Mouse (Mus musculus): ENCODE measurements around the gene Scd4. TPM values are rescaled to one million over a fixed set of nuclear protein-coding genes. Genes with fewer than 3 reads are reported as not detected.
"Not testable (repeated sequence)": the region's sequence is repeated elsewhere in the genome, so short reads cannot be mapped to it uniquely, and the experiment has no call there.

Scd4 gene
- total RNA-seq, 2 experiments from 2014 or later = 44.0 to 67.2 TPM

DNA sequence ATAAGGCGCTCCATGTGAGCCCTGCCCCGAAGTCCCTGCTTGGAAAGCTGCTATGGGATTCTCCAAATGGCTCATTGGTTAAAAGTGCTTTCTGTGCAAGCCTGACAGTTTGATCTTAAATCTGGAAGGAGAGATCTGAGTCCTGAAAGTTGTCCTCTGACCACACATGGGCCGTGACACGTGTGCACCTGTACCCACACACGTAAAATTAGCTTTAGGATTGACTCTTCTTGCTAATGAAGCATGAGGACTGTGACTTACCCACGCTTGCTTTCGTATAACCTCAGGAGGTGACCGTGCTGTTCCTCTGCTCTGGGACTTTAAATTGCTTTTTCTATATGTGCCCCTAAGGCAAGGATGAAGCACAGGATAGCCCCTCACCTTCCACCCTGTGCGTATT, 33.8 kb upstream of the Scd4 start:
- no peak for DNase-seq
- intact Hi-C loops (cut with DNase I) = no loop called here

DNA sequence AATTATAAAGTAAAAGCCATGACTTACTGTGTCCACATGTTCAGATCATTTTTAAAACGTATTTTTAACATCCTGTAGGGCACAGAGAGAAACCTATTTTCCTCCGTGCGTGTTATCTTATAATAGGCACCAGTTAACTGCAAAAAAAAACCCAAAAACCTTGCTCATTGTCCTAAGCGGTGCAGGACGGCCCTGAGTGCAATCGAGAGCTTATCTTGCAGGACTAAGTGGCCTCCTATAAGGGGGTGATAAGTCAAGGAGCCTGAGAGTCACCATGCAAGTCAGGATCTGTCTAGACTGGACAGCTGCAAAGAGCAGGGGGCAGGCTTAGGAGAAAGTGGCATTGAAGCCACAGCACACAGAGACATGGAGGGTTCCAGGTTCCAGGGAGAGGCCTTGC, 33.0 kb upstream of the Scd4 start:
- DNase-seq = no peak
- intact Hi-C loops (cut with DNase I) = no loop called here

DNA sequence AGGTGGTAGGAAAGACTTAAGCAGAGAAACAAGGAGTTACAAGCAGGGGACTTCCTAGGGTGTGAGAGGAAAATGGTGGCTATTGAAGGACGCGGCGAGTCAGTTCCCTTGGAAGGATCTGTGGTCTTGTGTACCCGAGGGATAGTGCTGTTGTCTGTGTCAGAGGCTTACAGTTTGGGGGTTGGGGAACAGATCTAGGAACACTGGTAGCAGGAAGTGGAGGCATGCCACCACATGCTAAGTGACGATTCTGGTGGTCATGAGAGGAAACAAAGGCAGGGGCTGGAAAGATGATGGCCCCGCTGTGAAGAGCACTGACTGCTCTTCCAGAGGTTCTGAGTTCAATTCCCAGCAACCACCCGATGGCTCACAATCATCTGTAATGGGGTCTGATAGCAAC, 32.4 kb upstream of the Scd4 start:
- intact Hi-C loops (cut with DNase I) = no loop called here

DNA sequence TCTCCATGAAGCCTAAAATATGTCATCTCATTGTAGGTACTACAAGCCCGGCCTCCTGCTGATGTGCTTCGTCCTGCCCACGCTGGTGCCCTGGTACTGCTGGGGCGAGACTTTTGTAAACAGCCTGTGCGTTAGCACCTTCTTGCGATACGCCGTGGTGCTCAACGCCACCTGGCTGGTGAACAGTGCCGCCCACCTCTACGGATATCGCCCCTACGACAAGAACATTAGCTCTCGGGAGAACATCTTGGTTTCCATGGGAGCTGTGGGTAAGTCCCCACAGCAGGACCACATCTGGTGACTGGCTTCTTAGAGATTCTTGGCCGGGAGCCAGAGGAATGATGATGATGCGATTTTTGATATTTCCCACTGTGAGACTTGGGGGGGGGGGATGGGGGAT, 31.7 kb upstream of the Scd4 start:
- intact Hi-C loops (cut with DNase I) = no loop called here
- DNase-seq = no peak

More for the DNA sequence above, 32.4 kb upstream of the Scd4 start:
- DNase-seq = no peak

DNA sequence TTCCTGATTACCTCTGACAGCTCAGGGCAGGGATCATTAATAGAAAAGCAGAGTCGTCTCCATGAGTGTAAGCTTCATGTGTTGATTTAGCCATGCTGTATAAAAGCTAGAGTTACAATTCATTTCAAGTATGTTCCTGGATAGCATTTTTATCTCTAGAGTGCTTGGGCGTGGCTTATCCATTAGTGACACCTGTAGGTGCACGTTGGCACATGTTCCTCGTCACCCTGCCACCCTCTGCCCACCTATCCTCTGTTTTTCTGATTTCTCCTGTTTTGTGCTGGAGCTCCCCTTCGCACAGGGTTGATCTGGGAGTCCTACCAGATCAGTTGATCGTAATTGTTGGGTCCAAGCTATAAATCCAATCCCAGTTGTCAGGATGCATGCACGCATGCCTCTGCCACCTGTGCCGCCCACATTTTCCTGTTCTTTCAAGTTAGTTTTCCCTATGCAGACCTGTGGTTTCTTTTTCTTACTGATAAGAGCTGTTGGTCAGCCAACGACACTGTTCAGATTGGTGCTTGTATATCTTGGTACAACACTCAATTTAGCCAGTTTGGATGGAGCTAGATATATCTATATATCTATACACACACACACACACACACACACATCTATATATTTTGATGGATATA, 31.1 kb upstream of the Scd4 start:
- no peak for DNase-seq
- intact Hi-C loops (cut with DNase I) = no loop called here

DNA sequence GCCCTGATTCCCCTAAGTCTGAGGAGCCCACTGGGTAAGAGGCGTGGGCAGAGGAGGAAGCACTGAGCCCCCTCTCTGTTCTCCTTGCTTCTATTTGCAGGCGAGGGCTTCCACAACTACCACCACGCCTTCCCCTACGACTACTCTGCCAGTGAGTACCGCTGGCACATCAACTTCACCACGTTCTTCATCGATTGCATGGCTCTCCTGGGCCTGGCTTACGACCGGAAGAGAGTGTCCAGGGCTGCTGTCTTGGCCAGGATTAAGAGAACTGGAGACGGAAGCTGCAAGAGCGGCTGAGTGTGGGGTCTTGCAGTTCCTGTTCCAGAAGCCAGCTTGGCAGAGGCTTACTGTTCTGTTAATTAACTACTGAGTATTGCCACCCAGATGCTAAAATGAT, 30.0 kb upstream of the Scd4 start:
- DNase-seq = no peak
- intact Hi-C loops (cut with DNase I) = no loop called here

DNA sequence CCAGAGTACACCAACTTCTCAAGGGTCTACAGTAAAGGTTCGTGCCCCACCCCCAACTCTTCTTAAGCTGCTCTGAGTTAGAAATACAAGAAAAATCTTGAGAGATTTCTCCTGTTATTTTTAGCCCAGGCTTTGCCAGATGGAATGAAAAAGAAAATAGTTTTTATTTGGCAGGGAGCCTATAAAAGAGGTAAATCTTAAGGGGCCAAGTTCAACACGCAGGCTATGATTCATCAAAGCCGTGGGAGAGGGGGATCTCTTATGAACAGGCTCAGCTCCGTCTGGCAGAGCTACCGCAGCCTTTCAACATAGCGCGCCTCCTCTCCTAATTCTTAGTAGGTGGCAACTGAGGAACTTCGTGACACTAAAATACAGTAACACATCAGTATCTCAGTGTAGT, 29.4 kb upstream of the Scd4 start:
- DNase-seq = no peak
- intact Hi-C loops (cut with DNase I) = no loop called here

DNA sequence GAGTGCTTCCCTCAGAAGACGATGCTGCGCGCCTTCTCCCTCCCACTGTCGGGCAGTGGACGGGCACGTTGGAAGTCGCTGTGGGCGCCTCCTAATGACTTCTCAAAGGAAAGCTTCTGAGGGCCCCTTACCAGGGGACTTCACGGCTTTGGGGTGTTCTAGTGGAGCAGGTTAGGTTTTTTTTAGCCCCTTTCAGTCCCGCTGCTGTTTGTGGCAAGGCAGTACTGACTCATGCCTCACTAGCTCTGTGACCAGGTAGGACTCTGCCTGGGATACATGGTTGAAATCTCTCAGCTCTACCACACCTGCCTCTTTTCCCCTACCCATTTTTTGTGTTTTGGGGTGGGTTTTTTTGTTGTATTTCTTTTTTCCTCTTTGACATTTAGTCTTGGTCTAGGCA, 28.5 kb upstream of the Scd4 start:
- intact Hi-C loops (cut with DNase I) = no loop called here

DNA sequence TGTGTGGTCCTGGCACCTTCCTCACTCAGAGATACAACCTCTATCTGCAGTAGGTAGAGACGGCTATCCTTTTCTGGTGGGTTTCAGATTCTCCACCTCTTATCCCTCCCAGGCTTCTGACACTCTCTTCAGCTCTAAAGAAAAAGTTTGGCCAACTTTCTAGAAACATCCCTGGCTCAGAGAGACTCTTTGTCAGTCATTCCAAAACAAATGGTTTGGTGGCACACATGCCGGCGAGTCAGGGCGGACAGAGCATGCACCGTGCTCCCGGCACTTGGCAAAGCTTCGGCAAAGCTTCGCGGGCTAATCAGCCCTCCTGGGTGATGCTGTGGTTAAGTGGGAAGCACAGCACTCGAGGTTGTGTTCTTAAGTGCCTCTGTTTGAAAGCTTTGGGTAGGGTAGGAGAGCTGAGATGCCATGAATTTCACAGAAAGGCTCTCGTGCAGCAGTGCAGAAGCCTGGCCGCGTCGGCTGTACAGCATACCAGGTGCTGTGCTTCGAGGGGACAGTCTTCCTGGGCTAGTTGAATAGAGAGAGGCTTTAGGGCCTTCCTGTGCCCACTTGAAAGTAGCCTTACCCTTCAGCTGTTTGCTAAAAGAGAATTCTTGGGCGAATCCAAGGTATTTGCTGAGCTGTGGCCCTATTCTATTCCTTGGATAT, 27.9 kb upstream of the Scd4 start:
- DNase-seq = no peak
- intact Hi-C loops (cut with DNase I) = no loop called here

More for the DNA sequence above, 28.5 kb upstream of the Scd4 start:
- DNase-seq = no peak

DNA sequence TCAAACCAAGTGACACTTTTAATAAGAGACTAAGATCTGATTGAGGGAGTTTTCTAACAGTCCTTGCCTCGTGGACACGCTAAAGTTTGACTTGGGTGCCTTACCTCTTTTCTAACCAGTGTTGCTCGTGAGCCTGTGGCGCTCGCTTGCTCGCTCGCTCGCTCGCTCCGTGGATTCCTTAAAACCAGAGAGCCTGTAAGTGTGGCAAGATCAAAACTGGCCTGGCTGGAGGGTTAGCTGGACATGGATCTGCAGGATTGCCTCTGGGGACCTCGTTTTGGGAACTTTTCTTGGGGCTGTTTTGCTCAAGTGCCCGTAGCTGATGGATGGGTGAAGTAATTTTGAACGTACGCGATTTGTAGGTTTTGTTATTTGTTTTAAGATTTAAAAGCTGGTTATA, 27.2 kb upstream of the Scd4 start:
- no peak for DNase-seq
- intact Hi-C loops (cut with DNase I) = no loop called here

DNA sequence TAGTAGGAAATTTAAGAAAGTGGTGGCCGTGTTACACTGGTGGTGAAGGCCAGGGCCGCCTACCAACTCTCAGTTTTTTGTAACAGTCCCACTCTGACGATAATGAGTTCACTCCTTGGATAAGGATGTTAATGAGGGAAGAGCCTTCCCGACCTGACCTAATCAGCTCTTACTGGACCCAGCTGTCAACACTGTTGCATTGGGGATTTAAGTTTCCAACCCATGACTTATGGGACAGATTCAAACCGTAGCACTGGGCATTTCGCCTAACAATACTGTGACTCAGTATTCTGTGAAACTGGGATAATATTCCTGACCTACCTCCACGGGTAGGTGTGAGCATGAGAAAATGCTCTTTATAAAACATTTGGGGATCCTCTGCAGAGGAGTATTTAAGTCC, 26.7 kb upstream of the Scd4 start:
- DNase-seq = no peak
- intact Hi-C loops (cut with DNase I) = no loop called here

DNA sequence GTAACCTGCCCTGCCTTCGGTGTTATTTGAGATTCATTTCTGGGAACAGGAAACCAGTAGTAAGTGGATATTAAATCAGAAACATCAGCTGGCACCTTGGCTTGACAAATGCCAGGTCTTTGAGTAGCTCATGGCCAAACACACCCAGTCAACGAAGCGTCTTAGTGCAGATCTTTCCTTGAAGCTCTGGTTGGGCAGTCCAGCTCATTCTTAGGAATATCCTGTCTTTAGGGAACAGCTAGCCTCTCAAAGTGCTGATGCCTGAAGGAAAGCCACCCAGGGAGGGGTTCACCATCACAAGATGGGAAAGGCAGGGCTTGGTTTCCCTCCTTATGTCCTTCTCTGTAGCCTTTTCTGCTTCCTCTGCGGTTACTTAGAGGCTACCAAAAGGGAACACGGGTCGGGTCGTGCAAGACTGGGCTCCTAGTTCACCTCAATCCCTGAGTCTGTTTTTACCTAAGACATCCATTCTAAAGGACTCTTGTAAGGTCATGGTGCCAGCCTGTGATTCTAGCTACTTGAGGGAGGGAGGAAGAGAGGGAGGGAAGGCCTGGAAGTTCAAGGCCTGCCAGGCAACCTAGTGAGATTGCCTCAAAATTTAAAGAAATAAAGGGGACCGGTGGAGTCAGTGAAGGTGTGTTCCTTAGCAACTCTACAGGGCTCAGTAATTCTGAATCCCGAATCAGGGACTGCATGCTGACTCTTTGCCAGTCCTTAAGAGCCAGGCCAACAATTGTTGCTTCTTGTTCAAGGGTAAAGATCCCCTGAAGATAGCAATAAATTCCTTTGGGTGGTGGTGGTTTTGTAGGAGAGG, 25.6 kb upstream of the Scd4 start:
- intact Hi-C loops (cut with DNase I) = no loop called here
- DNase-seq = no peak

DNA sequence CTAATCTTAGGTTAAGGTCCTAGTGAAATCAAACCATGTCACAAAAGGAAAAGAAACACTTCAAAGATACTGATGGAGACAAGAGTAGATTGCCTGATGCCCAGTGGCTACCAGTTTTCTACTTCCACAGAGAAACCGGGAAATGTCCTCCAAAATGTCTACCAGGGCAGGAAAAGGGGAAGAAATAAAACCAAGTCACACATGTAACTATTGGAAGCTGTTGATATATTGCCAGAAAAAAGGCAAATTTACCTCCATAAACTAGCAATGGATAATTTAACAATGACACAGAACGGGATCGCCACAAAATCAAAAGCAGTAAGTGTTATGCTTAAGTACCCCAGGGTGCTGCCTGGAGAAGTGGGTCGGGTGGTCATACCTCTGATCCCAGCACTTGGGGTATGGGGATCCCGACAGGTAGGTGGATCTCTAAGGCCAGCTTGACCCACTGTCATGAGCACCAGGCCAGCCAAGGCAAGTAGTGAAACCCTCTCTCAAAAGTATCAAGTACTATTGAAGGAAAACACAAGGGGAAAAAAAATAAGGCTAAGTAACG, 24.9 kb upstream of the Scd4 start:
- intact Hi-C loops (cut with DNase I) = no loop called here
- DNase-seq = no peak

DNA sequence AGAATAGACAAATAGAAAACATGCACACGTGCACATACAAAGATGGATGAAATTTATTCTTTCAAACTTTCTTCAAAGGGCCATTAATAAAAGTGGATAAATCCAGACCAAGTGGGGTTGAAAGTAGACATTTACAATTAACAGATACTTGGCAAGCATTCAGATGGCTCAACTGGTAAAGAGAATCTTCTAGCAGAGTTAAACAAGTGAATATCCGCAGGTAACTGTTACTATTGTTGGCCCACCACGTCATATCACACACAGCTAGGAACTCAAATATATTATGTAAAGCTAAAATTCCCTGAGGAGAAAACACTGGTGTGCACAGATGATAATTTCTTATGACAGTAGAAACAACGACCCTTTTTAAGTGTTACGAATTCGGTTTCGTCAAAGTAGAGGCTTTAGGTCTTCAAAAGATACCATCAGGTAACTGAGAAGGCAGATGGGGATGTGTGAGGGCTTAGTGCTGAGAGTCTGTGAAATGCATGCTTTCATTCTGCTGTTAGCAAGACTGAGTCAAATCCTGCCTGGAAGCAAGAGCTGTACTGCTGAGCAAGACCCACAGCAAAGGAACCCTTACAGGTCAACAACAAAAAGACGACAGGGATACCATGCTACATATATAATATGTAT, 24.2 kb upstream of the Scd4 start:
- intact Hi-C loops (cut with DNase I) = no loop called here
- DNase-seq = no peak

DNA sequence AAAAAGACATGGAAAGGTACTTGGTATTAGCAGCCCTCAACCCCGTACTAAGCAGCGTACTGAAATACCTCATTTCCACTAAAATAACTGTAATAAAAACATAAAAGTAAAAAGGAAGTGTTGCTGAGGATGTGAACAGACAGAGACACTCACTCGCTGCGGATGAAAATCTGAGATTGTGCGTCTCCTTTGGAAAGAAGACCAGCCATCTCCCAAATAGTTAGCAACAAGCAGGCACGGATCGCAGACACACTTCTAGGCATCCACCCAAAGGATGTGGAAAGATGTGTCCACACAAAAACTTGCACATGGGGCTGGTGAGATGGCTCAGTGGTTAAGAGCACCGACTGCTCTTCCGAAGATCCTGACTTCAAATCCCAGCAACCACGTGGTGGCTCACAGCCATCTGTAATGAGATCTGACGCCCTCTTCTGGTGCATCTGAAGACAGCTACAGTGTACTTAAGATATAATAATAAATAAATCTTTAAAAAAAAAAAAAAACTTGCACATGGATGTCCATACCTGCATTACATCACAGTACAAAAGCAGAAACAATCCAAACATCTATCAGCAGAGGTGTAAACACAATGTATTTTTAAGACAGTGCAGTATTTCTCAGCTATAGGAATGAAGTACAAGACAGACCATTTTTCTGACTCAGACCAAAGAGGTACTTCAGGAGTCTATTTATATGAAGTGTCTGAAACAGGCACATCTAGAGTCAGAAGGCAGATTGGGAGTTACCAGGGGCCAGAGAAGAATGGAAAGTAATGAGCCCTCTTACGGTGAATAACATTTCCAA, 23.3 kb upstream of the Scd4 start:
- no peak for DNase-seq
- intact Hi-C loops (cut with DNase I) = no loop called here

DNA sequence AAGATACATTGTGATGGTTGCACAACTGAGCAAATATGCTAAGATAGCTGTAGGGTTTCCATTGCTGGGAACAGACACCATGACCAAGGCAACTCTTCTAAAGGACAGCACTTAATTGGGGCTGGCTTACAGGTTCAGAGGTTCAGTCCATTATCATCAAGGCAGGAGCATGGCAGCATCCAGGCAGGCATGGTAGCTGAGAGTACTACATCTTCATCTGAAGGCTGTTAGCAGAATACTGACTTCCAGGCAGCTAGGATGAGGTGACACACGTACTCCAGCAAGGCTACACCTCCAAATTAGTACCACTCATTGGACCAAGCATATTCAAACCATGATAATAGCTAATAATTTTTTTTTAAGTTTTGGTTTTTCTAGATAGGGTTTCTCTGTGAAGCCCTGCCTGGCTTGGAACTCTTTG, 22.7 kb upstream of the Scd4 start:
- intact Hi-C loops (cut with DNase I); DNase-seq: not testable (repeated sequence)

DNA sequence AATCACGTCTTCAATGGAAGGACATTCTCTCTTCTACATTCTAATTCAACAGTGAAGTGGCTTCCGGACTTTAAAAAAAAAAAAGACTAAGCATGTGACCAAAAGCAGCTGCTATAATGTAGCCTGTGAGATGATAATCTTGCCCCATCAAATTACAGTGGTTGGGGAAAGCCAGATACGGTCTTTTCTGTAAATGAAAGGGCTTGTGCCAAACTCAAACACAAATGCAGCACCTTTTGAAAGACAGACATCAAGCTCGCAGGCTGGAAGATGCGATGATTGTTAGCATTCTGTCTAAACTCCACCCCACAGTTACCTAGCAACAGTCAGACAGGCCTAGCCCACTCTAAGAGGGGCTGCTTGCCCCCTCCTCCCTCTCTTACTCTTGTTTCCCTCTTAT, 22.1 kb upstream of the Scd4 start:
- intact Hi-C loops (cut with DNase I) = no loop called here
- no peak for DNase-seq

DNA sequence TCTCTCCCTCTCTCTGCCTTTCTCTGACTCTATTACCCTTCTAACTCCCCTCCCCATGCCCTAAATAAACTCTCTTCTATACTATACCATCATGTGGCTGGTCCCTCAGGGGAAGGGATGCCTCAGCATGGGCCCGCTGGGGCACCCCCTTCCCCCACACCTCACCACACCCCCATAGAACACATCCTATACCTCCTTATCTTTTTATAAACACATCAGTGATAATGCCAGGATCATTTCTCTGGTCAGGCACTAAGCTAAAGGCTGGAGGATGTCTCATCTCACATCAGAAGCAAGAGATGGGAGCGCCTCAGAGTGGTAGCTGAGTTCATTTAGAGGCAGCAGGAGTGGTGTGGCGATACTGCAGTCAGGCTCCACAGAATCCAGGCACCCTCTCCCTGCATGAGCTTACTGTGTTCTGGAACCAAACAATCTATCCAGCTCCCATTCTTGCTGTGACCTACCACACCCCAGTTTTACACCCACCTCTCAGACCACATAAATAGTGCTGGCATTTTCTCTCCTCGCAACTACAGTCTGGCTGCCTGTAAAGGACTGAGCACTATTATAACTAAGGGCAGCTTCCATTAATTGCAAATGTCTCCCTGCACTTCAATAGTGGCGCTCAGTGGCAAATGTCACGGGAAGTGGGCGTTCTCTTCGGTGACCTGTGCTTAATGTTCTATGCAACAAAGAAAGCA, 21.4 kb upstream of the Scd4 start:
- intact Hi-C loops (cut with DNase I) = no loop called here
- DNase-seq = no peak

DNA sequence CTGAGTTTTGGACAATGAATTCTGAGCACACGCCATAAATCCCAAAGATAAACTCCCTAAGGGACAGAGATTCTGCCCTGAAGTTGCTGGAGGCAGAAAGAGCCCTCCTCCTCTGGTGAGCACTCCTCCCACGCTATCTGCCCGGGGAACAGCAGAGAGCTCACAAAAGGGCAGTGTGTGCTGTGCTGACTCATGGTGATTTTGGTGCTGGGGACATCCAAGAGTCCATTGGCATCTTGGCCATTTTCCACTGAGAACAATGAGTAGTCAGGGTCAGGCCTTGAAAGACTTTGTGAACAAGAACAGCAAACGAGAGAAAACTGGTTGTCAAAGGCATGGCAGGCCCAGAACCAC, 20.9 kb upstream of the Scd4 start:
- intact Hi-C loops (cut with DNase I) = no loop called here

DNA sequence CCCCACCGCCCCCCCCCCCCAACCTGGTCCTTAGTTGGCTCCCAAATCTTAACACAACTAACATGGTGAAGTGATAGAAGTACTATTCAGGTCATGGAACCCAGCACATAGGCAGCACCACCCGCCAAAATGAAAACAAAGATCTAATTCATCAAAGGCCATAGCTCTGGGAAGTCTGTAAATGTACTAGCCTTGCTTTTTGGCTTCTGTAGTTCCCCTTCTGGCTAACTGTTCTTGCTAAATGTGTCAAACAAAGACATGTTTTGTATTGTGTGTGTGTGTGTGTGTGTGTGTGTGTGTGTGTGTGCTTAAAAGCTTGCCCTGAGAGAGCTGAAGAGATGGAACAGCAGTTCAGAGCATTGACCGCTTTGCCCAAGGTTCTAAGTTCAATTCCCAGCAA, 19.8 kb upstream of the Scd4 start:
- DNase-seq = no peak
- intact Hi-C loops (cut with DNase I) = no loop called here

More for the DNA sequence above, 20.9 kb upstream of the Scd4 start:
- no peak for DNase-seq

All from heart, postnatal 10 days (tissue).